Mouse (Mus musculus): ENCODE measurements at regions not wholly inside any gene's neighbourhood (a gene's known extent, or its start where the extent isn't known, plus 50 kb on each side); places are given as distances from the start of the nearest gene placed in this dataset.

DNA sequence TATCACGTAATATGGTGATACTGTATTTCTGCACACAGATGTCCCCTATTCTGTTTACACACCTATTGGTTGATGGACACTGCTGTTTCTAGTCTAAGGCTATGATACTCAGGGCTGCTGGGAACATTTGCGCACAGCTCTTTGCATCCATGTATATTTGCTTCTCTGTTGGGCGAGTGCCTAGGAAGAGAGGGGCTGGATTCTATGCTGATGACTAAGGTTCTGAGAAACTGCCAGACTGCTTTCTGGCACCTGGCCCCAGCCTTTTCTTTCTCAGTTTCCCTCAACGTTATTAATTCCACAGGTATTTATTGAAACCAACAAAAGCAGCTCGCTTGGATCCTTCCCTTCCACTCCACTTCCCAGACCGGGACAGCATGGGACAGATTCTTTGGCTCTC, 142.2 kb upstream of the Rybp start:
- 55% methylated on average over 6 of the region's 6 CpGs for WGBS (ENCODE audit: insufficient replicate concordance)
- Histone ChIP-seq H3K27ac (no peak overlapping the region), H3K4me1 (replicated peaks; ENCODE audit: control insufficient read depth in 2 of 2, insufficient read depth in 2 of 2, low read length in 1 of 2) (peaks cover 0 to 7% of the 10 kb centered on the region in 2 experiments; a peak in 1 of 4 replicates)

DNA sequence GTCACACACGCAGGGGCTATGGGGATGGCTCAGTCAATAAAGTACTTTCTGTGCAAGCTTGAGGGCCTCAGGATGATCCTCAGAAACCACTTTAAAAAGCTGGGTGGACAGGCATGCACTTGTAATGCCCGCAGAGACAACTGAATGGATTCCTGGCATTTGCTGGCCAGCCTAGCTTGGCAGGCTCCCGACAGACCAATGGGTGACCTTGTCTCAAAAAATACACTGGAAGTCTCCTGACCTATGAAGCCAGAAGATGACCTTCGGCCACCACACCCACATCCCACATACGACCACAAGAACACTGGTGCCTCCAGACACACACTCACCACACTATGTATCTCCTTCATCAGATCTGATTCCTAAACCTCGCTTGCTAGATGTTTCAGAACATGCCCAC, 141.5 kb upstream of the Rybp start:
- Histone ChIP-seq H3K36me3 (replicated peaks; ENCODE audit: control insufficient read depth, insufficient read depth, low read depth) (no peaks in the 10 kb centered on the region), H3K9me3 (ENCODE audit: control insufficient read depth, low read length) (no peaks in the 10 kb centered on the region), H3K4me1 (replicated peaks; ENCODE audit: control insufficient read depth in 2 of 2, insufficient read depth in 2 of 2, low read length in 1 of 2) (peaks cover 0 to 7% of the 10 kb centered on the region in 2 experiments; a peak in 1 of 4 replicates), H3K27ac (no peak overlapping the region), H3K4me2 (ENCODE audit: low read depth) (no peak overlapping the region), H3K9ac (replicated peaks) (no peak overlapping the region), H3K4me3 (ENCODE audit: insufficient read depth in 1 of 2, low read depth in 2 of 2, low read length in 2 of 2) (no peak overlapping the region), H3K27me3 (ENCODE audit: control insufficient read depth, insufficient read depth, low read length) (no peaks in the 10 kb centered on the region)
- DNase-seq (ENCODE audit: low read depth in 3 of 3, low spot score in 3 of 3) (no peak), ATAC-seq (ENCODE audit: insufficient read depth) (no peak)
- no peak for TF ChIP-seq CTCF (IDR thresholded peaks at IDR 0.05; ENCODE audit: low read depth)
- TF ChIP-seq EP300 (IDR thresholded peaks at IDR 0.05; ENCODE audit: low read depth), result no peak
- 55% methylated on average over 6 of the region's 6 CpGs for WGBS (ENCODE audit: insufficient replicate concordance)

More for the DNA sequence above, 142.2 kb upstream of the Rybp start:
- H3K9ac ChIP-seq (replicated peaks), result no peak overlapping the region
- no peaks in the 10 kb centered on the region for H3K36me3 ChIP-seq (replicated peaks; ENCODE audit: control insufficient read depth, insufficient read depth, low read depth)
- DNase-seq (ENCODE audit: low read depth in 3 of 3, low spot score in 3 of 3), result no peak
- H3K4me2 ChIP-seq (ENCODE audit: low read depth), result no peak overlapping the region
- H3K9me3 ChIP-seq (ENCODE audit: control insufficient read depth, low read length), result no peaks in the 10 kb centered on the region
- H3K4me3 ChIP-seq (ENCODE audit: insufficient read depth in 1 of 2, low read depth in 2 of 2, low read length in 2 of 2), result no peak overlapping the region
- no peak for TF ChIP-seq EP300 (IDR thresholded peaks at IDR 0.05; ENCODE audit: low read depth)
- TF ChIP-seq CTCF (IDR thresholded peaks at IDR 0.05; ENCODE audit: low read depth), result no peak
- no peak for ATAC-seq (ENCODE audit: insufficient read depth)
- H3K27me3 ChIP-seq (ENCODE audit: control insufficient read depth, insufficient read depth, low read length), result no peaks in the 10 kb centered on the region

DNA sequence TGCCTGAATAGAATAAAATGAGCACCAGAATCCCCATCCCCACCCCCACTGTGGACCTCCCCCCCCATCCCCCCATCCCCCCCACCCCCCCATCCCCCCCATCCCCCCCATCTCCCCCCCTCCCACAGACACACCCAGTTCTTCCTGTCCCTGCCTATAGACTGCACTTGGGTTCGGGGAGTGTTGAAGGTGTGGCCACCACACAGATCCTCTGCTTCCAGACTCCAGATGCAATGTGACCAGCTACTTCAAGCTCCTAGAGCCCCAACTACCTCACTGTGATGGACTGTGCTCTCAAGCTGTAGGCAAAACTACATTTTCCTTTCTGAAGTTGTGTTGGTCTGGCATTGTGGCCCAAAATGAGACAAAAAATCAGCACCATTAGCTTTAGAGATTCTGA, 138.3 kb upstream of the Rybp start:
- DNase-seq (ENCODE audit: low read depth in 3 of 3, low spot score in 3 of 3) (no peak), ATAC-seq (ENCODE audit: insufficient read depth) (no peak)
- H3K4me1 ChIP-seq (replicated peaks; ENCODE audit: control insufficient read depth in 2 of 2, insufficient read depth in 2 of 2, low read length in 1 of 2), result no peaks in the 10 kb centered on the region; a peak in 1 of 4 replicates
- H3K36me3 ChIP-seq (replicated peaks; ENCODE audit: control insufficient read depth, insufficient read depth, low read depth), result no peaks in the 10 kb centered on the region
- TF ChIP-seq EP300 (IDR thresholded peaks at IDR 0.05; ENCODE audit: low read depth), result no peak
- no peak for TF ChIP-seq CTCF (IDR thresholded peaks at IDR 0.05; ENCODE audit: low read depth)
- 20% methylated on average over 1 of the region's 1 CpGs for whole genome bisulfite sequencing (ENCODE audit: insufficient replicate concordance)
- no peak overlapping the region for H3K4me2 ChIP-seq (ENCODE audit: low read depth)
- H3K27me3 ChIP-seq (ENCODE audit: control insufficient read depth, insufficient read depth, low read length), result no peaks in the 10 kb centered on the region
- H3K9me3 ChIP-seq (ENCODE audit: control insufficient read depth, low read length), result no peaks in the 10 kb centered on the region
- no peak overlapping the region for H3K27ac ChIP-seq
- no peak overlapping the region for H3K9ac ChIP-seq (replicated peaks)
- H3K4me3 ChIP-seq (ENCODE audit: insufficient read depth in 1 of 2, low read depth in 2 of 2, low read length in 2 of 2), result no peak overlapping the region

DNA sequence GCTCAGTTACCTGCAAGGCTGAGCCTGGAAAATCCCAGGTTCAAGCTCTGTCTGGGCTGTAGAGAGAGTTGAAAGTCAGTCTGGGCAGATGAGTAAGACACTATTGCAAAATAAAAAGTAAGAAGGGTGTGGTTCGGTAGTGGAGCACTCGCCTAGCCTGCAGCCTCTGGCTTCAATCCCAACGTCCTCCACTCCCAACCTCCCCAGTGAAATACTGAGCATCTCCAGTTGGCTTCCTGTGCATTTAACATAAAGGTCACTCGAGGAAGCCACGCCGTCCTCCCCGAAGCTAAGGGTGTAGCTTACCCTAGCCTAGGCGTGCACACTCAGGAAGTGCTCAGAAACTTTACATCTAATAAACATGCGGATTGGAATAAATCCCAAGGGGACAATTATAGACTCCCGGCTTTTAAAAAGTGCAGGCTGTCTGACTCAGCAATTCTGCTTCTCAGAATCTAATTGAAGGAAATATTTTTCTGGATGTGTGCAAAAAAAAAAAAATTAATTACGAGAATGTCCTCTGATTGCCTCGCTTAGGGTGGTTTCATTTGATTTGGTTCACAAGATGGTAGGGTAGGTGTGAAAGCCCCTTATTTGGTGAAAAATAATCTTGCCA, 137.6 kb upstream of the Rybp start:
- DNase-seq (ENCODE audit: low read depth in 3 of 3, low spot score in 3 of 3) (no peak), ATAC-seq (ENCODE audit: insufficient read depth) (no peak)
- no peak overlapping the region for H3K4me3 ChIP-seq (ENCODE audit: insufficient read depth in 1 of 2, low read depth in 2 of 2, low read length in 2 of 2)
- TF ChIP-seq CTCF (IDR thresholded peaks at IDR 0.05; ENCODE audit: low read depth) (no peak), EP300 (IDR thresholded peaks at IDR 0.05; ENCODE audit: low read depth) (no peak)
- 48% methylated on average over 12 of the region's 12 CpGs for WGBS (ENCODE audit: insufficient replicate concordance)
- H3K27ac ChIP-seq, result no peak overlapping the region
- H3K4me1 ChIP-seq (replicated peaks; ENCODE audit: control insufficient read depth in 2 of 2, insufficient read depth in 2 of 2, low read length in 1 of 2), result no peaks in the 10 kb centered on the region; a peak in 1 of 4 replicates
- H3K9me3 ChIP-seq (ENCODE audit: control insufficient read depth, low read length), result no peaks in the 10 kb centered on the region
- no peaks in the 10 kb centered on the region for H3K27me3 ChIP-seq (ENCODE audit: control insufficient read depth, insufficient read depth, low read length)
- H3K9ac ChIP-seq (replicated peaks), result no peak overlapping the region
- no peak overlapping the region for H3K4me2 ChIP-seq (ENCODE audit: low read depth)
- H3K36me3 ChIP-seq (replicated peaks; ENCODE audit: control insufficient read depth, insufficient read depth, low read depth), result no peaks in the 10 kb centered on the region

DNA sequence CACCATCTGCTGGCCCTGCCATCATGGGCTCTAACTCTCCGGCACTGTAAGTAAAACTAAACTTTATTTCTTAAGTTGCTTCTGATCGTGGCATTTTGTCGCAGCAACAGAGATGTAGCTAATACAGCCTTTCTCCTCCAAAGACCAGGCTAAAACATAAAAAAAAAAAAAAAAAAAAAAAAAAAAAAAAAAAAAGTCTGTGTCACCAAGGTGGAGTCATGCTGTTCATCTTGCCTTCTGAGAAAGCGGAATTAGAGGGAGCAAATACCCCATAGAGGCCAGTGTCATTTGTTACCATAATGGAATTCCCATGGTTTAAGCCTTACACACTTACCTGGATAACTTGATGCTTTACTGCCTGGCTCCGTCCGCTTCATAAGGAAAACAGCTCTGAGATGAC, 136.9 kb upstream of the Rybp start:
- WGBS (ENCODE audit: insufficient replicate concordance), result 75% methylated on average over 6 of the region's 6 CpGs
- H3K4me3 ChIP-seq (ENCODE audit: insufficient read depth in 1 of 2, low read depth in 2 of 2, low read length in 2 of 2), result no peak overlapping the region
- no peaks in the 10 kb centered on the region for H3K36me3 ChIP-seq (replicated peaks; ENCODE audit: control insufficient read depth, insufficient read depth, low read depth)
- no peak for DNase-seq (ENCODE audit: low read depth in 3 of 3, low spot score in 3 of 3)
- no peak overlapping the region for H3K9ac ChIP-seq (replicated peaks)
- H3K27me3 ChIP-seq (ENCODE audit: control insufficient read depth, insufficient read depth, low read length), result no peaks in the 10 kb centered on the region
- TF ChIP-seq EP300 (IDR thresholded peaks at IDR 0.05; ENCODE audit: low read depth) (no peak), CTCF (IDR thresholded peaks at IDR 0.05; ENCODE audit: low read depth) (no peak)
- ATAC-seq (ENCODE audit: insufficient read depth), result no peak
- no peaks in the 10 kb centered on the region; a peak in 1 of 4 replicates for H3K4me1 ChIP-seq (replicated peaks; ENCODE audit: control insufficient read depth in 2 of 2, insufficient read depth in 2 of 2, low read length in 1 of 2)
- no peak overlapping the region for H3K4me2 ChIP-seq (ENCODE audit: low read depth)
- no peak overlapping the region for H3K27ac ChIP-seq
- no peaks in the 10 kb centered on the region for H3K9me3 ChIP-seq (ENCODE audit: control insufficient read depth, low read length)

All from liver, embryonic 14.5 days (tissue).